Mouse (Mus musculus): ENCODE measurements around the gene Sqstm1.

DNA sequence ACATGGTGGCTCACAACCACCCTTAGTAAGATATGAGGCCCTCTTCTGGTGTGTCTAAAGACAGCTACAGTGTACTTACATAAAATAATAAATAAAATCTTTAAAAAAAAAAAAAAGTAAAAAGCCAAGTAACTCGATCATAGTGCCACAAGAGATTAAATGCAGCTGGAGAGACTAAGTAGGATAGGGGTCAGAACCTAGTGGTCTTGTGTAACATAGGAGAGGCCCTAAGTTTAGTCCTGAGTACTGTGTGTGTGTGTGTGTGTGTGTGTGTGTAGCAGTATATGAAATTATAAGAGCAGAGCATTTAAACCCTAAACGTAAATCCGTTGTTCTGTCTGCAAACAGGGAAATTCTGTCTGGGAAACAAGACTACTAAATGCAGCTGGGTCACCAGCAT lies 18.3 kb downstream of the Sqstm1 start:
- TF ChIP-seq POLR2A (IDR thresholded peaks at IDR 0.05; ENCODE audit: extremely low read depth, insufficient read depth, low read length) (no peak), CTCF (IDR thresholded peaks at IDR 0.05; ENCODE audit: extremely low read depth, insufficient read depth, low read length) (no peak)

All from cortical plate, adult 2 months (tissue).